Mouse (Mus musculus) erythroid progenitor cell, adult 5-6 weeks (primary cell): ENCODE measurements around the gene Ankrd66. TPM values are rescaled to one million over a fixed set of nuclear protein-coding genes. Genes with fewer than 3 reads are reported as not detected.

Experiments used
- total RNA-seq, 2 experiments: library from RNA; stranded (forward) in 1 of 2; stranded (reverse) in 1 of 2; fragments of 150-400 nt in 1 of 2; fragments of 186-747, 209-891 nt in 1 of 2; gene quantifications; 2 replicates each; pipeline versions ENCODE4 v1.2.3 to v1.2.4; 2015 to 2017; ENCODE audit warnings: low replicate concordance in 2 of 2

Ankrd66 gene
- total RNA-seq, 2 experiments from 2014 or later: not detected

Other genes starting within 250 kb of the Ankrd66 start
- not detected in 2 replicates for gene Adgrf5, start 183.2 kb downstream of the Ankrd66 start, total RNA-seq (2015; ENCODE audit: low replicate concordance)
- 0.39 and 1.4 TPM in 2 replicates for gene Adgrf5, start 183.2 kb downstream of the Ankrd66 start, total RNA-seq (2017; ENCODE audit: low replicate concordance)
- gene Mep1a, start 40.8 kb downstream of the Ankrd66 start, total RNA-seq (2015; ENCODE audit: low replicate concordance): not detected in 2 replicates
- gene Mep1a, start 40.8 kb downstream of the Ankrd66 start, total RNA-seq (2017; ENCODE audit: low replicate concordance): not detected in 2 replicates
- gene Pla2g7, start 24.5 kb upstream of the Ankrd66 start, total RNA-seq (2015; ENCODE audit: low replicate concordance): 8.8 and 14.1 TPM in 2 replicates
- gene Pla2g7, start 24.5 kb upstream of the Ankrd66 start, total RNA-seq (2017; ENCODE audit: low replicate concordance): 6.9 and 15.0 TPM in 2 replicates
- gene Tdrd6, start 86.7 kb upstream of the Ankrd66 start, total RNA-seq (2015; ENCODE audit: low replicate concordance): not detected in 2 replicates
- 0.13 TPM in 1 of 2 replicates, not detected in the other for gene Tdrd6, start 86.7 kb upstream of the Ankrd66 start, total RNA-seq (2017; ENCODE audit: low replicate concordance)
- gene Slc25a27, start 123.6 kb upstream of the Ankrd66 start, total RNA-seq (2015; ENCODE audit: low replicate concordance): not detected in 2 replicates
- 0.13 TPM in 1 of 2 replicates, not detected in the other for gene Slc25a27, start 123.6 kb upstream of the Ankrd66 start, total RNA-seq (2017; ENCODE audit: low replicate concordance)
- gene Cyp39a1, start 123.8 kb upstream of the Ankrd66 start, total RNA-seq (2015; ENCODE audit: low replicate concordance): 1.4 and 3.4 TPM in 2 replicates
- gene Cyp39a1, start 123.8 kb upstream of the Ankrd66 start, total RNA-seq (2017; ENCODE audit: low replicate concordance): 0.13 TPM in 1 of 2 replicates, not detected in the other